Mouse (Mus musculus) cerebellum, adult 2 months (tissue): ENCODE results near the gene Zfp54. TPM values are rescaled to one million over a fixed set of nuclear protein-coding genes. Genes with fewer than 3 reads are reported as not detected.
"Not testable (repeated sequence)": the region's sequence is repeated elsewhere in the genome, so short reads cannot be mapped to it uniquely, and the experiment has no call there.

ENCODE experiments used
- DNase-seq, 2 experiments: peaks; one replicate each; pipeline ENCODE4 v3.0.0; 2021
- H3K27ac ChIP-seq: fragments of 200-500 bp; 2 replicates; pipeline ENCODE4 v1.5.1; 2012; ENCODE audit warnings: low read length, control low read depth, inconsistent platforms; ENCODE audit not compliant: insufficient read depth
- H3K27me3 ChIP-seq: fragments of 200-500 bp; 2 replicates; pipeline ENCODE4 v1.6.1; 2012; ENCODE audit warnings: inconsistent platforms, mild to moderate bottlenecking, low read length, moderate library complexity; ENCODE audit not compliant: control insufficient read depth, insufficient read depth
- H3K4me1 ChIP-seq: fragments of 200-500 bp; 2 replicates; pipeline ENCODE4 v1.6.1; 2011; ENCODE audit warnings: low read length; ENCODE audit not compliant: control insufficient read depth, insufficient read depth
- H3K4me3 ChIP-seq: fragments of 200-500 bp; replicated peaks from 2 replicates; pipeline ENCODE3; 2011; ENCODE audit warnings: mild to moderate bottlenecking, low read depth, low read length, control low read depth; ENCODE audit not compliant: insufficient read depth
- CTCF ChIP-seq: fragments of 200-500 bp; IDR thresholded peaks from 2 replicates; pipeline ENCODE4 v1.5.1; 2011; ENCODE audit warnings: low read depth, mild to moderate bottlenecking, control low read depth, low read length, moderate library complexity, borderline replicate concordance; ENCODE audit not compliant: insufficient read depth
- POLR2A ChIP-seq: fragments of 200-500 bp; IDR thresholded peaks from 2 replicates; pipeline ENCODE4 v1.6.1; 2011; ENCODE audit warnings: low read length, control low read depth, borderline replicate concordance; ENCODE audit not compliant: insufficient read depth
- WGBS: fragments of 180-500 bp; shearing (Covaris S2); methylation state at CpG from one replicate; pipeline ENCODE4 v1.1.7; 2018; 5-methylcytosine and 5-hydroxymethylcytosine counted together
- polyA plus RNA-seq: library from polyadenylated mRNA; depleted of rRNA; stranded (reverse); fragments of >200 nt; gene quantifications from 2 replicates; pipeline ENCODE4 v1.2.3, GENCODE M21; 2012; rRNA removed

Gene Zfp54
- polyA plus RNA-seq, 1 experiment, result 1.5 TPM

GRCm38 (mm10) chr17:21472032-21472652, 49.1 kb downstream of the Zfp54 start:
- Histone ChIP-seq H3K27ac (no peak overlapping the region), H3K27me3 (no peaks in the 10 kb centered on the region), H3K4me3 (no peak overlapping the region), H3K4me1 (no peaks in the 10 kb centered on the region)
- no peak for DNase-seq
- no peak for TF ChIP-seq CTCF
- TF ChIP-seq POLR2A, result no peak
- WGBS, result 69% methylated on average over 3 of the region's 3 CpGs

GRCm38 (mm10) chr17:21472653-21473307, 49.8 kb downstream of the Zfp54 start:
- no peak for DNase-seq
- WGBS, result 77% methylated on average over 2 of the region's 2 CpGs
- Histone ChIP-seq H3K27me3 (no peaks in the 10 kb centered on the region), H3K4me1 (no peaks in the 10 kb centered on the region), H3K4me3 (no peak overlapping the region), H3K27ac (no peak overlapping the region)
- TF ChIP-seq POLR2A (no peak), CTCF (no peak)

- H3K4me3 ChIP-seq, result no peak overlapping the region
- no peak for DNase-seq
- no peak overlapping the region for H3K27ac ChIP-seq
- H3K4me1 ChIP-seq, result no peaks in the 10 kb centered on the region
- WGBS, result 17% methylated on average over 14 of the region's 14 CpGs
- no peak for TF ChIP-seq POLR2A
- no peak for TF ChIP-seq CTCF
- H3K27me3 ChIP-seq, result no peaks in the 10 kb centered on the region
Measured at GRCm38 (mm10) chr17:21473362-21474190, 50.5 kb downstream of the Zfp54 start.

- H3K27me3 ChIP-seq, H3K4me1 ChIP-seq, DNase-seq, H3K4me3 ChIP-seq, H3K27ac ChIP-seq: not testable (repeated sequence)
- WGBS, result 9% methylated on average over 10 of the region's 10 CpGs
Measured at GRCm38 (mm10) chr17:21474729-21475128, 51.7 kb downstream of the Zfp54 start.

GRCm38 (mm10) chr17:21475290-21475689, 52.3 kb downstream of the Zfp54 start:
- H3K27ac ChIP-seq, H3K27me3 ChIP-seq, H3K4me3 ChIP-seq, DNase-seq, H3K4me1 ChIP-seq: not testable (repeated sequence)
- WGBS, result 76% methylated on average over 1 of the region's 1 CpGs

- 87% methylated on average over 5 of the region's 9 CpGs for WGBS
Measured at GRCm38 (mm10) chr17:21476351-21476750, 53.3 kb downstream of the Zfp54 start.

GRCm38 (mm10) chr17:21478103-21478777, 55.2 kb downstream of the Zfp54 start:
- not testable (repeated sequence) for DNase-seq, H3K27ac ChIP-seq, H3K27me3 ChIP-seq, H3K4me3 ChIP-seq, H3K4me1 ChIP-seq
- 85% methylated on average over 10 of the region's 10 CpGs for WGBS

More at GRCm38 (mm10) chr17:21476351-21476750, 53.3 kb downstream of the Zfp54 start:
- H3K27me3 ChIP-seq, H3K4me1 ChIP-seq, H3K27ac ChIP-seq, H3K4me3 ChIP-seq, DNase-seq: not testable (repeated sequence)

Other genes with a start within 250 kb of the Zfp54 start
- gene Vmn1r234, start 197.1 kb upstream of the Zfp54 start, polyA plus RNA-seq, result not detected in 2 replicates
- not detected in 2 replicates for gene Vmn1r235, start 166.8 kb upstream of the Zfp54 start, polyA plus RNA-seq
- not detected in 2 replicates for gene Vmn1r236, start 140.3 kb upstream of the Zfp54 start, polyA plus RNA-seq
- gene Vmn1r237, start 111.4 kb upstream of the Zfp54 start, polyA plus RNA-seq, result not detected in 2 replicates
- gene Zfp677, start 39.5 kb upstream of the Zfp54 start, polyA plus RNA-seq, result 1.8 TPM in 2 replicates
- gene Zfp51, start 27.1 kb downstream of the Zfp54 start, polyA plus RNA-seq, result 4.3 and 4.8 TPM in 2 replicates
- gene Zfp53, start 65.8 kb downstream of the Zfp54 start, polyA plus RNA-seq, result 3.4 TPM in 2 replicates
- 3.5 and 4.0 TPM in 2 replicates for gene Zfp52, start 112.3 kb downstream of the Zfp54 start, polyA plus RNA-seq
- gene Zfp948, start 143.8 kb downstream of the Zfp54 start, polyA plus RNA-seq, result 8.9 and 9.0 TPM in 2 replicates
- 6.5 and 7.3 TPM in 2 replicates for gene Zfp983, start 227.4 kb downstream of the Zfp54 start, polyA plus RNA-seq